Mouse (Mus musculus) spleen, adult 18-20 months (tissue): ENCODE results near the gene Tnfsf8.

ENCODE experiments used
- DNase-seq, 2 experiments: peaks; one replicate each; pipeline ENCODE4 v3.0.0; 2022; ENCODE audit warnings: mixed read lengths in 2 of 2

Tnfsf8 gene

GRCm38 (mm10) chr4:63840457-63840856, 20.7 kb downstream of the Tnfsf8 start:
- peak; percentile 16 to 23 for DNase-seq

GRCm38 (mm10) chr4:63823136-63823535, 38.0 kb downstream of the Tnfsf8 start:
- DNase-seq, result no peak

DNA sequence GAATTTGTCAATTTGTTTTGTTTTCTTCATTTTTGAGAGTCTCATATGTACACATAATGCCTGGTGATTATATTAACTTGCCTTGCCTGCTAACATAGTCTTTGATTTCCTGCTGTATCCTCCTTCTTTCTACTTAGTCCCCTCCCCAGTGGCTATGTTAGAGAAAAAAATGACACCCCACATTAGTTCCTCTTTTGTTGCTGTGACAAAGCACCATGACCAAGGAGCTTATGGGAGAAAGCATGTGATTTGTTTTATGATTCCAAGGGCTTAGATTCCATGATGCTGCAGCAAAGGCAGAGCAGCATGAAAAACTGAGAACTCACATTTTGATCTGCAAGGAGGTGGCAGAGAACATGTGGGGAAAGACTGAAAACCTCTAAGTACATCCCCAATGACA, 43.6 kb downstream of the Tnfsf8 start:
- DNase-seq, result no peak

DNA sequence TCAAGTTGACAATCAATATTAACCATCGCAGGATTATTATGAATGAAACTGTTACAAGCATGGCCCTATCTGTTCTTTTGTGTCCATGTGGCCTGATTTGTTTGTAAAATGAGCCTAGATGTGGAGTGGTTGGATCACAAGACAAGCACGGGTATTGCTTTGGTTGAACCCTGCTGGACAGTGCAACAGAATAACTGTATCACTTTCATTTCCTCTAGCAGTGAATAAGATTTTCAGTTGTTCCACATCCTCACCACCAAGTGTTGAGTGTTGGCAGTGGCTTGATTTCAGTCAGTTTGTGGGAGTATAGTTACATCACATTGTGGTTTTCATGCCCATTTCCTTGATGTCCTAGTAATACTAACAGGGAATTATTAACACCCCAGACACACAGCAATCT, 45.5 kb downstream of the Tnfsf8 start:
- DNase-seq, result no peak

GRCm38 (mm10) chr4:63798083-63798482, 63.1 kb downstream of the Tnfsf8 start:
- no peak for DNase-seq

DNA sequence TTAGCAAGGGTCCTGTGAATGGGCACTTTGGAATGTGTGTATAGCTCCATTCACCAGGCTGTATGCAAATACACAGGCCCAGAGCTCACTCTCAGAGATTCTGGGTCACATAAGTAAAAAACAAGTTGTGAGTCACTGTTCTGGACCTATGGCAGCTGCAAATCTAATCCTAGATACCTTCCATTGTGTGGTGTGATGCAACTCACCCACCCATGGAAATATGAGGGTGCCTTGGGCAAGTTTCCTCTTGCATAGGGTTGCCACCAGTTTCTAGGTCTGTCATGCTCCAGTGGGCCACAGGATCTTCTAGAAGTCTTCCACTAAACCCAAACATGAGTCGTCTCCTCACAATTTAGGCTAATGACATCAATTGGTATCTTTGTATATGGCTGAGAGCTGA, 64.6 kb downstream of the Tnfsf8 start:
- DNase-seq, result no peak

GRCm38 (mm10) chr4:63792328-63792727, 68.8 kb downstream of the Tnfsf8 start:
- DNase-seq, result no peak

DNA sequence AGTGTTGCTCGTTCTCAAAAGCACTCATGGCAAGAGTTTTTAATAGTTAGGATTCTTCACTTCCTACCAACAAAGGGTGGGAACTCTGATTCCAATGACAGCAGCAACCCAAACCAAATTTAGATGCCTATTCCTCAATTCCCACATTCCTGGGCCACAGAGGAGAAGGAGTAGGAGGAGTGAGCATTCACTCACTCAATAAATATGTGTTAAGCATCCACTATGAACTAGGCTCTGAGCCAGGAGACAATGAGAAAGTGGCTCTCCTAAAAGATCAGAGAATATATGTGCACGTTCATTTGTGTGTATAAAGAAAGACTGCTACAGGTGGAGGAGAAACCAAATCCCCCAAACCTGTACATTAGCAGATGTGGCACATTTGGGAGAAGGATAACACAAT, 75.7 kb downstream of the Tnfsf8 start:
- no peak for DNase-seq

GRCm38 (mm10) chr4:63783826-63784225, 77.3 kb downstream of the Tnfsf8 start:
- no peak for DNase-seq

GRCm38 (mm10) chr4:63782970-63783613, 78.1 kb downstream of the Tnfsf8 start:
- no peak for DNase-seq
